Mouse (Mus musculus) CD8-positive naive resting alpha-beta T cell, adult 2 months (primary cell): ENCODE results near the gene Nfat5.

ENCODE experiments used
- DNase-seq, 2 experiments: peaks; one replicate each; pipeline ENCODE4 v3.0.0; 2022; ENCODE audit warnings: low read depth in 2 of 2, low spot score in 2 of 2

Gene Nfat5

GRCm38 (mm10) chr8:107292928-107293601 lies at the start of gene Nfat5:
Gene Nfat5, plus strand, starts transcription at chr8:107293470.
- peak; percentile 99 for DNase-seq

DNA sequence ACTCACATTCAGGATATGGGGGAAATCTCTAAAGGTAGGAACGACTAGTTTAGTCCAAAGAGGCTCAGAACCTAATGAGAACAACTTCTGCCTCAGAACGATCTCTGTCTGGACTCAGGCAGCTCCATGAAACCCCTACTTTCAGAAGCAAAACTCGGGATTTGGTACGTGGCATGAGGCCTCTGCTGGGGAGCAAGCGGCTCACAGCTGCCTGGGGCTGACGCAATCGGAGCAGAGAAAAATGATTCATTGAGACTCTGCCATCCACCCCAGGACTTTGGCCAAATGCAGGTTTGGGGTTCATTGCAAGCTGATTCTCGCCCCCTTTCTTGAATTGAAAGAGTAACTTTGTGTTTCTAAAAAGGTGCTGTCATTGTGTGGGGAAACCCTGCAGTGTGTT lies 49.1 kb upstream of the Nfat5 start:
- no peak for DNase-seq

DNA sequence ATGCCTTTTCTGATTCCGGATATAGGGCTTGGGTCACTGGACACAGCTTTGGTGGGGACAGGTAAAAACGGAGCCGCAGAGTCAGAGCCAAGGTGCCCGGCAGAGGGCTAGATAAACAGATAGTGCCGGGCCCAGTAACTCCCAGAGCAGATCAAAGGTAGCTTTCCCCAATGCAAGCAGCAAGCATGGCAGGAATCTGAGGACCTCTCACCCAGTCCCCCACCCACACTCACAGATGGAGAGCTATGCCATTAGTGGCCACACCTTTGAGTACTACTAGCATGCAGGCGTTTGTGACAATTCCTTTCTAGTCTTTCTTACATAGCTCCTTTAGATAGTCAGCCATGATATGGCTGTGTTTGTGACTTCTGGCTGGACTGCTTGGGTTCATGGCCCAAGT lies 44.8 kb upstream of the Nfat5 start:
- DNase-seq = no peak

DNA sequence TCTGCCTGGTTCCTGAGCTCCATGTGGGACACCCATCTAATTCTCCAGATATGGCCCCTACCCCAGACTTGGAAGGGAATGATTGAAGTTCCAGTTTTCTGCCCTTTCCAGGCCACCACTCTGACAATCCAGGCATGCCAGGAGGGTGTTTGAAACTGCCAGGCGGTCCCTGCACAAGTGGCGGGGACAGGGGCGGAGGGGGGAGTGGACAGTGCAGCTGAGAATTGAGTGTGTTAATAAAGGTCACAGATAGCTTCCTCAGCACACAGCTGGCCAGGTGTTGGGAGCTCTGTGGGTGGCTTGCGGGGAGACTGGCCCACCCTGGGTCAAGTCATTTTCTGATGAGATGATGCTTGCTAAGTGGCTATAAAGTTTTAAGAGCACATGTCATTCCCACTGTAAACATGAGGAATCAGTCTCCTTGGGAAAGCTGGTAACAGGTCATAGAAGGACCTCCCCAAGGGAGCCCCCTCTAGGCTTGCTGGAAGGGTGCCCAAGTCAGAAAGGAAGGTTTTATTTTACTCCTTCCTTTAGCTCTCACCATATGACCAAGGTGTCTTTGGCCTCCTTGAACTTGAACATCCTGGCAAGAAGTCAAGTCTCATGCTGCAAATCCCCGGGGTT lies 41.7 kb upstream of the Nfat5 start:
- DNase-seq = no peak

- no peak for DNase-seq
Observed at GRCm38 (mm10) chr8:107253121-107253520, 40.1 kb upstream of the Nfat5 start.

- DNase-seq = no peak
Observed at GRCm38 (mm10) chr8:107254403-107254802, 38.9 kb upstream of the Nfat5 start.

- no peak for DNase-seq
Observed at GRCm38 (mm10) chr8:107254951-107255457, 38.3 kb upstream of the Nfat5 start.

GRCm38 (mm10) chr8:107257223-107257622 lies 36.0 kb upstream of the Nfat5 start:
- no peak for DNase-seq

DNA sequence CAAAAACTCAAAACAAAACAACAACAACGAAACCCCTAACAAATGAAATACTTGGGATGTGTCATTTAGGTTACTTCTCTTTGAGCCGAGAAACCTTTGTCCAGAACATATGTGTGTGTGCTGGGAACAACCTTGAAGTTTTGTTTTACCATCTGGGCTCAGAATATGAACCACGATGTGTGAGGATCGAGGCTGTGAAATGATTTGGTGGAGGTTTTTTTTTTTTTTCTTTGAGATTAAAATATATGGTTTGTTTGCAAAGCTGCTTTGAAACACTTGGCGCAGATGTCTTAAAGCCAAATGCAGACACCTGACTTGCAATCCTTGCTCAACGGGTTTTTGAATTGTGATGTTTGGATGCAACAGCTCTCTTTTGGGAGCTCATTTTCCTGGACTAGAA lies 33.1 kb upstream of the Nfat5 start:
- DNase-seq = no peak

GRCm38 (mm10) chr8:107261172-107261571 lies 32.1 kb upstream of the Nfat5 start:
- no peak for DNase-seq

DNA sequence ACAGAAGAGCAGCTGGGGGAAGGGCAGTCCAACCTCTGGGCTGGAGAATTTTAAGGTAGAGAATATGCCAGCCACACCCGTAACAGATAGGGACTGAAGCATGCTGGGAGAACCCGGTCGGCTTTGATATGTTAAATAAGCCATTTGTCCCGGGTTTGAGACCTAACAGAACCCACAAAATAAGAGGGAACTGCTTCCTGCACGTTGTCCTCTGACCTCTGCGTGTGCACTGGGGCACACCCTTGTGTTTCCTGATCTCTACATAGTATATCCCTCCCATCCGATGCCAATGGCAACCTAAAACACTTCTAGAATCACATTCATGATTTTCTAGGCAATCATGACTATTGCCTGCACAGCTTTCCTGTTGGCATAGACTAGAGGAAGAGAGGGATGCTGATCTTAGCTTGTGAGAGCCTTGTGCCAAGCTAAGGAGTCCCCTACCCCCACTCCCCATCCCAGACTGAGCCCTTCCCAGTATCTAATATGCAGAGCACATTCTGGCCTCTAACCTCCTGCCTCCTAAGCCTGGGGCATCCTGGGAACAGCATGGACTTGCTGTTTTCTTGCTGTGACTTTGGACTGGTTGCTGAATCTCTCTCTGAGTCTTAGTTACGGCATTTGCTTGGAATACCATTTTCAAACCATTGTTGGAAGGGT lies 31.1 kb upstream of the Nfat5 start:
- DNase-seq = no peak

- DNase-seq = no peak
Observed at GRCm38 (mm10) chr8:107265811-107266210, 27.5 kb upstream of the Nfat5 start.

- no peak for DNase-seq
Observed at GRCm38 (mm10) chr8:107268501-107268900, 24.8 kb upstream of the Nfat5 start.

DNA sequence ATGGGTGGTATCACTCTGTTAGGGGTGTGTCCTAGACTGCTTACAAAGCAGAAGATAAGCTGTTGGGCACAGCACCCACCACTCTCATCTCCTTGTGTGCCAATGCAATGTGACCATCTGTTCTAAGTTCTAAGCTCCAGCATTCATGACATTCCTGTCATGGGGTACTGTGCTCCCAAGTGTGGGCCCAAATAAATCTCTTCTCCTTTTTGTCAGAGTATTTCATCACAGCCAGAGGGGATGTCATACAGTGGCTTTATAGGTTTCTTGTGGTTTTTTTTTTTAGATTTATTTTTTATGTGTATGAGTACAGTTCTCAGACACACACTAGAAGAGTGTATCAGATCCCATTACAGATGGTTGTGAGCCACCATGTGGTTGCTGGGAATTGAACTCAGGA lies 24.1 kb upstream of the Nfat5 start:
- DNase-seq = no peak

GRCm38 (mm10) chr8:107269617-107270139 lies 23.6 kb upstream of the Nfat5 start:
- no peak for DNase-seq

DNA sequence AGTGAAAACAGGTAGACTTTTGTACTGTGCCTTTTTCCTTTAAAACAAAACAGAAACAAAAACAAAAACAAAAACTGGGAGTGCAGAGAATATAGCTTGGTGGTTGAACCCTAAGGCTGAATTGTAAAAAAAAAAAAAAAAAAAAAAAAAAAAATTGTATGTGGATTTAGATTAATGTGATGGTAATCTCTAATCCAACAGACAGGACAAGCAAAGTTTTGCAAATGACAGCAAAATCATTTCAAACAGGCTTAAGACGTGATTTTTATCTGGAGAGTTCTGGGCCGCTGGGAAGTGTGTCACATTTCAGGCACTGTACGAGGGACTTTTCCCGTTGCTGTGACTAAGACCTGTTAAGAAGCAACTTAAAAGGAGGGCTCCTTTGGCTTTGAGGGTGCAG lies 23.0 kb upstream of the Nfat5 start:
- DNase-seq = no peak

DNA sequence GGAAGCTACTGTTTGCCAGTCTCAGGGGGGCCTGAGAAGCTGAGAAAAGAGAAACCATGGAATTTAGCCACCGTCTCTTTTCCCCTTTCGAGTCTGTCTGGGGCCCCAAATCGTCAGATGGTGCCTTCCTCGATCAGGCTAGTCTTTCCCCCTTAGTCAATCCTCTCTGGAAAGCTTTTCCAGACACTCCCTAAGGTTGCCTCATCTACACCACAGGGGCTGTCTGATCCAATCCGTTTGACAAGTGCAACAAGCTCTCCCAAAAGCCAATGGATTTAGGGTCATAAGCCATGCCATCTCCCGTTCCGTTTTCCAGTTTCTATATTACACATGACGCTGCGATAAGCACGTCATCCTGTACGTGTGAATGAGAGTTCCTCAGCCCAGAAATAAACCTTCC lies 22.5 kb upstream of the Nfat5 start:
- DNase-seq = no peak

- DNase-seq = no peak
Observed at GRCm38 (mm10) chr8:107277323-107277883, 15.9 kb upstream of the Nfat5 start.

GRCm38 (mm10) chr8:107278571-107278970 lies 14.7 kb upstream of the Nfat5 start:
- no peak for DNase-seq

- DNase-seq = no peak
Observed at GRCm38 (mm10) chr8:107286686-107287085, 6.6 kb upstream of the Nfat5 start.

DNA sequence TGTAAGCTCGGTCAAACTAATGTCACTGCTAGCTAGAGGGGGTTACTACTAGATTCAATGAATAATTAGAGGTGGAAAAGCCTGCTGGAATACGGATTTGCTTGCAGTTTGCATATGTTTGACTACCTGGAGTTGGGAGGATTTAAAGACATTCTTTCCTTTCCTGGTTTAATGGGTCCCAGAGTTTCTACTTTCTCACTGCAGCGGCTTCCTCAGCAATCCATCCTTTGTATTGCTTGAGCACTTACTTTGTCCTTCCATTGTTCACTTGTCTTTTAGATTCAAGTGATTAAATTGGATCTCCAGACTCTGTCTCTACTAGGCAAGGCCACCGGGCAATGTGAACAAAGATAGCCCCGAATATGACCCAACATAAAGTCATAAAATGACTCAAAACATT lies 5.7 kb upstream of the Nfat5 start:
- DNase-seq = no peak

DNA sequence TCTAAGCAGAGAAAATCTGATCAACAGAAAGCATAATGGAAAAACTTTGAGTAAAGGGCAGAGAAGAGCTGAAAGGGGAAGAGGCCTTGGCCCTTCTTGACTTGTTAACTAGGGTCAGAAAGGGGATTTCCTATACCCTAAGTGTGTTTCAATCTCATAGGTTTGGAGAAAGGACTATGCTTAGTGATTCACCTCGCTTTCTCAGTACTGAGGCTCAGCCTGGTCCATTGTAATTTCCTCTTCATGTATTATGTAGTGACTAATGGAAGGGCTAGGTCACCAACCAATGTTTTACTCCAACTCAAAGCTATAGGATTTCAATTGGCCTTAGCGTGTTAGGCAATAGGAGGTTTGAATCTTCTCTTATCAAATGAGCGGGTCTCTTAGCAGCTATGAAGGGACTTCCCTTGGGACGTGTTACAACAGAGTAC lies 2.1 kb upstream of the Nfat5 start:
- DNase-seq = no peak
